Mouse (Mus musculus) ES-E14 (cell line): Measurements from ENCODE around the gene Tomm7.

Experiments
- HCFC1 ChIP-seq: IDR thresholded peaks from 2 replicates; pipeline ENCODE4 v1.6.1; 2012; ENCODE audit warnings: low read length, inconsistent platforms, borderline replicate concordance; ENCODE audit not compliant: insufficient read depth
- ZC3H11A ChIP-seq: IDR thresholded peaks from 2 replicates; pipeline ENCODE4 v1.6.1; 2012; ENCODE audit warnings: low read depth, mild to moderate bottlenecking, inconsistent platforms, low read length, borderline replicate concordance

DNA sequence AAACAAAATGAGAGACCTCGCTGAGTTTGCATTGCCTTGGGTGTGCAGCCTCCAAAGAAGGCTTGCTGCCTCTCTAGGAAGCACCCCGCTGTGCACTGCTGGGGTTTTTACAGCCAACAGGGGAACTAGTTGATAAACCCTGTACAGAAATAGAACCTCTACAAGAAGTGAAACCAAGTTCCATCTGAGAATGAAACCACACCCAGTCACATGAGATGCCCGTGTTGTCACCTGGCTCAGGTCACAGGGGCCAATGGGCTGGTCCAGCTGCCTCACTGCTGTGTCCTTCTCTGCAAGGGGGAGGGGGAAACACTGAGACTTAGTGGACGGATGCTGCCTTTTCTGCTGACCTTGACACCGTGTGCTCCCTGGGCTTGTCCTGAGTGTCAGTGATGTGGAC is 30.5 kb upstream of the Tomm7 start:
- no peak for TF ChIP-seq HCFC1
- TF ChIP-seq ZC3H11A: no peak
